Mouse (Mus musculus): ENCODE measurements around the gene Has1.
"Not testable (repeated sequence)": the region's sequence is repeated elsewhere in the genome, so short reads cannot be mapped to it uniquely, and the experiment has no call there.

Has1 gene

DNA sequence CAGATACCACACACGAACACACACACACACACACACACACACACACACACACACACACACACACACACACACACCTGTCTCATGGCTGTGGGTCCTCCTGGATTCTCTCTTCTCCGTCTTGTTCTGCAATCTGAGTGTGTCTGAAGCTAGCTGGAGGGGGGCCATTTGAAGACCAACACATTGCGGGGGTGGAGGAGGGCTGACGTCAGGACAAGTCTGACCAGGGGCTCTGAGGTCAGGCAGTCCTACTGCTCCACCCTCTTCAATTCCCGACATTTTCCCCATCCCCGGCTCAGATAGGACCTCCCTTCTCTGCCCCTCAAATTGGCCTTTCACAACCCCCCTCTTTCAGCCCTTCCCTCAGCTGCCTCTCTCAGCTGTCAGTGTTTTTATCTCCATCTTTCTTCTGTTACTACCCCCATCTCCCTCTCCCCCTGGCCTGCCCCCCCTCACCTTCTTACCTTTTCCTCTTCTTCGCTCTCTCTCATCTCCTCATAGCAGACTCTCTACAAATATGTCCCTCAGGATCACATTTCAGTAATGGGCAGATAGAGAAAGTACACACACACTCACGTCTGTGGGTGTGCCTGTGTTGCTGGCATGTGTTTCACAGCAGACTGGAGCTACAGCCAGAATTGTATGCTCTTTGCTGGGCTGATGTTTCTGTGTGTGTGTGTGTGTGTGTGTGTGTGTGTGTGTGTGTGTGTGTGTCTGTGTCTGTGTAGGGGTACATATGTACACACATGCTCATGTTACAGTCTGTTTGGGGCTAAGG lies at the start of gene Has1:
Has1 (minus strand) TSS at position 142 of the 775 bp plus-strand sequence.
- DNase-seq (ENCODE audit: low spot score) = no peak

DNA sequence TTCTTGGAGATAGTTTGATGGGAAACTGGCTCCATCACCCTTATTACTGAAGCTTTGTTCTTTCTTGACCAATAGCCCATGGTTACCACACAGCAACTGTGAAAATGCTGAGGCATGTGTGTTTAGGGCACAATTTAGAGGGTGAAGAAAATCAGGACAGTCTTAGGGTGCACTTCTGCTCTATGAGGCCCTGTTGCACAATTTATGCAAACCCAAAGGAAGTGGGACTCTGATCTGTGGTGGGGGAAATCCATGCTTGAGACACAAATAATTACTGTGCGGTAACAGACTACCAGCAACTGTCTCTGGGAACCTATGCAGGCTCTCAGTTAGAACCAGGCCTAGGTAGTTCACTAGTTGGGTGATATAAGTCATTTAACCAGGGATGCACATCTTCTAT lies 45.8 kb upstream of the Has1 start:
- DNase-seq (ENCODE audit: low spot score) = no peak

DNA sequence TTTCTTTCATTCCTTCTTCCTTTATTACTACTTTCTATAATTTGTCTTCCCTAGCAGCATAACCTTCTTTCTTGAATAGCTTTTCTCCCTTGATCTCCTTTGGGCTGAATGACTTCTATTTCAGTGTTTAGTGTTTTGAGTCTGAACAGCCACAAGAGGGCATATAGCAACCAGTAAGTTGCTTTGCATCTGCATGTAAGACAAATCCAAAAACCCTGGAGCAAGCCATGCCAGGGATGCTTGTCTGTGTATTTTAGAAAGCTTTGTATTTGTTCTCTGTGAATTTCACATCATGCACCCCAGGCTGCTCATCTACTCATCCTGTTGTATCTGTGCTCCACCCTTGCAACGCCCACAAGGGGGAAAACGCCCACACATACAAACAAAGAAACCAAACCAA lies 44.3 kb upstream of the Has1 start:
- DNase-seq (ENCODE audit: low spot score) = no peak

DNA sequence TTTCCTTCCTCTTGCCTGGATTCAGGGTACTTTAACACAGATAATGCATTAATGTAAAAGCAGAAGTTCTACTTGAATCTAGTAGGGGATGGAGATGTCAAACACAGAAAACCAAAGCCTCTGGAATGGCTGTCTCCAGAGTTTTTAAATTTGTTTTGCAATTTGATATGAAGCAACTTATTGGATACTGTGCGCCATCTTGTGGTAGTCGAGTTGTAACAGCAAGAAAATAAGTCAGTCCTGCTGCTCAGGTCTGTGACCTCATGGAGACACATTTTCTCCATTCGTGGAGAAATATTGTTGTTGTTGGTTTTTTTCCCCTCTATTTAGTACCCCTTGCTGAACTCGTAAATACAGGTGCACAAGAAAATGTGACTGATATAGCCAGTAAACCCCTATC lies 41.0 kb upstream of the Has1 start:
- peak; percentile 44 for DNase-seq (ENCODE audit: low spot score)

DNA sequence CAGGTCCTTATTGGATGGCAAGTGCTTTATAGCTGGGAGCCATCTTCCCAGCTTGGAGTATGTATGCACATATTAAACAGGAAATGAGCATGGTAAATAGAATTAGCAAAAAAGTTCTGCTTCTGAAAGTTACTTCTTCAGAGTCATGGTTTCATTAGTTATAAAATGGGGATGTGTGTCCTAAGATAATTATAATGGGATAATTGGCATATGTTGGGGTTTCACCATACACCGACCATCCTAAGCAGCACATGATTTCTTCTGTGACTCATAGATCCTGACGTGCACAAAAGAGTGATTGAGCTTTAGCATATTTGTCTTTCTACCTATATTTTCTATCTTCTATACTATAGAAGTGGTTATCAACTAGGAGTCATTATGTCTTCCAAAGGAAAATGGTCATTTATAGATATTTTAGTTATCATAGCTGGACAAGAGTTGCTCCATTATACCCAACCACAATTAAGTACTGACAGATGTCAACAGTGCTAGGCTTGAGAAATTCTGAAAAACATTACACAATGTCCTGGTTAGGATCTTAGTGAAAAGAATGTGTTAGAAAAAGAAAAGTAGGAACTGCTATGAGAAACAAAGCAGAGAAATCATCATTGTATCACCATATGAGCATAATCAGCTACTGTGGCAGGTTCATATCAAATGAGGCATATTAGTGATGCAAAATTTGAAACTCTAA lies 34.9 kb upstream of the Has1 start:
- DNase-seq (ENCODE audit: low spot score) = no peak

DNA sequence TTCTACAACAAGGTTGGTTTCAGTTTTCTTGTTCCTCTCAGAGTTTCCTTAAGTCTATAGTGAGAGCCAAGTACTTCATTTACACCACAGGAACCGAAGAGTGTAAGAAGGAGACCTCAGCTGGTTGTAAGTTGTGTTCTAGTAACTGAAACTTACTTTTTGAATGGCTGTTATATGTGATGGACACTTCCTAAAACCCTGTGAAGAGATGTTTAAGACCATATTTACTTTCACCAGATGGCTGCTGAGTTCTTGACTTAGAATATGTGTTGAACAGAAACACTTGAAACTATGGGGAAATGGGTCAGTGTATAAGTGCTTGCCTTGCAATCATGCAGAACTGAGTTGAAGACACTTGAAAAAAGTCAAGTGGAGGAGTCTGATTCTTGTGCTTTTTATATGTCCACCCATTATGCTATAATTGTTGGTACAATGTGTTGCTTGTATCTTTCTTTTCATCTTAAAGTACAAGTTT lies 32.8 kb upstream of the Has1 start, which contains the start of the genes Fpr2 and Fpr3:
Fpr2 (plus strand) TSS at position 51 of the 475 bp plus-strand sequence.
Fpr3 (plus strand) TSS at position 79 of the 475 bp plus-strand sequence.
- no peak for DNase-seq (ENCODE audit: low spot score)

DNA sequence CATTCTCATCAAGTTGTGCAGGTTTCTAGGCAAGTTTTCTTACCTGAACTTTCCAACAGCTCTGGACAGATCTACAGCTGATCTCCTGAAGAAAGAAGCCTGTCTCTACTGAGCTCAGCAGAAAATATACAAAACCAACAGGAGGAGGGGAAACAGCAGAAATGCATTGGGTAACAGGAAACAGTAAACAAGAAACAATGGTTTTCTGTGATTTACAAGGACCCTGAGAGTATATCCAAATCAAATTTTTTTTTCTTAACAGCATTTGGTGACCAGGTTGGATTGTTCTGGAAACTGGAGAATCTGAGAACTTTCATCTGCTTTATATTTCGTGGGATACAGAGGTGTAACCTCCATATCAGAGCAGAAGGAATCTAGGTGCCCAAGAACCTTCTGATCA lies 28.8 kb upstream of the Has1 start, which contains the start of gene Fpr1:
Fpr1 (minus strand) TSS at position 101 of the 400 bp plus-strand sequence.
- no peak for DNase-seq (ENCODE audit: low spot score)

DNA sequence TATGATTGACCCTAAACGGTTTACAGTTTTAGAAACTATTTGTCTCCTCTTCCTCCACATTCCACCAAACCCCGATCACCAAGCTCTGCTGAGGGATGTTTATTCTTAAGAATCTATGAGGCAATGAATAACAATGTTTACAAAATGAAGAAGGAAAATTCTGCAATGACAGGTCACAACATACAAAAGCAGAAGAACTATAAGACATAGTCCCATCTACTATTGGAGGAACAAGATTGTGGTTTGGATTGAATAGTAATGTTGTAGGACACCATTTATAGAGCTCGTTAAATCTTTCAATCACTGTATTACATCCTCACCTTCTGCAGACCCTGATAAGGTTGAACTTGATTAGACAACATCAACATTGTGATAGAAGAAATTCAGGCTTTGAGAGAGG lies 27.7 kb upstream of the Has1 start:
- DNase-seq (ENCODE audit: low spot score) = no peak

DNA sequence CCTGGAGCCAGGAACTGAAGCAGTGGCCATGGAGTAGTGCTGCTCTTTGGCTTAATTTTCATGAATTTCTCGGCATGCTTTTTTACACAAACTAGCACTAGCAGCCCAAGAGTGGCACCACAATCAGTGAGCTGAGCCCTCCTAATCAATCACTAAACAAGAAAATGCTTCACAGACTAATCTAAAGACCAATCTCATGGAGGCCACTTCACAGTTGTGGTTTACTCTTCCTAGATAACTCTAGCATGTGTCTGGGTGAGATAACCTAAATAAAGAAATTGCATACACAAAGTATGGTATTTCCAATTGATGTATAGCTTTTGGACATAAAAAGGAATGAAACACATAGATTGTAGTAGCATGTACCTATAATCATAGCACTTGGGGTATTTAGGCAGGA lies 24.3 kb upstream of the Has1 start:
- DNase-seq (ENCODE audit: low spot score) = no peak

DNA sequence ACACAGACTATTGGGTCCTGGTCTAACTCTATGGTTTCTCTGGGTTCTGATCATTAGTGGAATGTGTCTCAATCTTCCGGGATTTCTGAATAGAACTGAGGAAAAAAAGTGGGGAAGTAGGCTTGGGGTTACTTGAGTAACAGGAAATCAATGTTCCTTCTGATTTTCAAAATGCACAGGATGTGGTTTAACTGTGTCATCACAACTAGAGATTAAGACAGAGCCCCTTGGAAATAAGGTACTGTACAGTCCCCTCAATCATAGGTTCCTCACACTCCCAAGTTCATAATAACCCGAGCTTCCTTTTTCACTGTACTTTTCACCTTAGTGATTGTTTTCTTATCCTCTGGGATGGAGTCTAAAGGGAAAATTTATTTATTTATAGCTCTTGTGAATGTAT lies 16.7 kb upstream of the Has1 start:
- no peak for DNase-seq (ENCODE audit: low spot score)

DNA sequence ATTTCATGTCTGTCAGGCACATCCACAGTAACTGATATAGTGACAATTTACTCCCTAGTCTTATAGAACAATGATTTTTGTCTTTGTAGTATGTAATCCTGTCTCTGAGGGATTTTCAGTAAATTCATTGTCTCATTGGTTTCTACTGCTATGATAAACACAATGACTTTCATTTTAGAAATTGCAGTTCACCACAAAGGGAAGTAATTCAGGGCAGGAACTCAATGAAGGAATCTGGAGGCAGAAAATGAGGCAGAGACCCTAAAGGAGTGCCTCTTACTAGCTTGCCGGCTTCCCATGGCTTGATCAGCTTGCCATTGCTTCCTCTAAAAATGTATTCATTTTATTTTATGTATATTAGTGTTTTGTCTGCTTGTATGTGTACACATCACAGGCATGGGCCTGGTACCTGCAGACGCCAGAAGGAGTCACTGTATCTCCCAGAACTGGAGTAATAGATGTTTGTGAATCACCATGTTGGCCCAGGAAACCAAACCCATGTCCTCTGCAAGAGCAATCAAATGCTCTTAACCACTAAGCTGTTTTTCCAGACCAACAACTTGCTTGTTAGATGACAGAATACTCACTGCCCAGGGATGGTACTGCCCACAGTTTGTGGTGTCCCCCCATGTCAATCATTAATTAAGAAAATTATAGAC lies 16.0 kb upstream of the Has1 start:
- no peak for DNase-seq (ENCODE audit: low spot score)

DNA sequence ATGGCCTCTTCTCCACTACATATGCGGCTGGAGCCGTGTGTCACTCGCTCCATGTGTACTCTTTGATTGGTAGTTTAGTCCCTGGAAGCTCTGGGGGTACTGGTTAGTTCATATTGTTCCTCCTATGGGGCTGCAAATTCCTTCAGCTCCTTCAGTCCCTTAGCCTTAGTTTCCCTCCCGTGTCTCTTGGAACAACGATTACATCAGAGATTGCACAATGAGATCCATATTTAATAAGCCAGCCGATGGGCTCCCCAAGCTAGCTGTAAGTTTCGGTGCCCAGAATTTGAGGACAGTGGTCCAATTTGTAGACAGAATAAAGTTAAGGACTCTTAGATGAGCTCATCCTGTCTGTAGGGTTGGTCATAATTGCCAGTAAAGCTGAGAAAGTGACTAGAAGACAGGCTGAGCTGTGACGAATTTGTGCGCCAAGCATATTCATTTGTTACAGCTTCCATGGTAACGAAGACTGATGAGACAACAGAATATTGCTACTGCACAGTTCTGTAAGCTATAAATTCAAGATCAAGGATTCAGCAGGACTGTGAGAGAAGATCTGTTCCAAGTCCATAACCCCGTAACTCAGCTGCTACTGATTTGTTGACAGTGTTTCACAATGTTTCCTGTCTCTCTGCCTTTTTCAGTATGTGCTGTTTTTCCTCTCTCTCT lies 11.9 kb upstream of the Has1 start:
- peak; percentile 9 for DNase-seq (ENCODE audit: low spot score)

DNA sequence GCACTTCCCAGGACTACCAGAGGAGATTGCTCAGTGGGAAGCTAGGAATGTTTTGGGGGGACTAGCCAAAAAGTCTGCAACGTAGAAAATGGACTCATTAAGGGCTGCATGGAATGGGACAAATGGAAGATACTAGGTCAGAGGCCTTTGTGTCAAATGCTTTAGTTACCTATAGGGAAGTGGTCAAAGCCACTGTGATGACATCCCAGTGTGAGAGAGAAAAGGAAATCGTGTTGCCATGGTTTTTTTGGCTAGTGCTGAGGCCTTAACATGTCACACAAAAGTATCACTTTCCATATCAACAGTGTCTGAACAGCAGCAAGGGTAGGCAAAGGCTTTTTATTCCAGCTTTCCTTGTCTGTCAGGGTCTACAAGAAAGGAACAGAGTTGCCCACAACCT lies 10.2 kb upstream of the Has1 start:
- DNase-seq (ENCODE audit: low spot score) = no peak

DNA sequence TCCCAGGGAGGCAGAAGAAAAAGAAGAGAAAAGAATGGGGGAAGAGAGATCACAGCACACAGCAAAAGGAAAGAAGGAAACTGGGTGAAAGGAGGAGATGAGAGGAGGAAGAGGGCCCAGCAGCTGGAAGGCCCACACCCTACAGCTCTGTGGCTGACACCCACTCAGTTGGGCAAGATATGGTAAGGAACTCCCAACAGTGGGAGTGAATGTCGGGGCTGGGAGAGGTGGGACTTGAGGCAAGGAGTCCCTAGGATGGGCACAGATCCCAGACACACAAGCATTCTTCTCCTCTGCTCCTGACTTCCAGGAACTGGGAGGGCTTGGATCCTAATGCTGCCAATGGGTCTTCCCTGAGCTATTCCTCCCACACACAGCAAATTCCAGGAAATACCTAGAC lies 7.4 kb upstream of the Has1 start:
- no peak for DNase-seq (ENCODE audit: low spot score)

DNA sequence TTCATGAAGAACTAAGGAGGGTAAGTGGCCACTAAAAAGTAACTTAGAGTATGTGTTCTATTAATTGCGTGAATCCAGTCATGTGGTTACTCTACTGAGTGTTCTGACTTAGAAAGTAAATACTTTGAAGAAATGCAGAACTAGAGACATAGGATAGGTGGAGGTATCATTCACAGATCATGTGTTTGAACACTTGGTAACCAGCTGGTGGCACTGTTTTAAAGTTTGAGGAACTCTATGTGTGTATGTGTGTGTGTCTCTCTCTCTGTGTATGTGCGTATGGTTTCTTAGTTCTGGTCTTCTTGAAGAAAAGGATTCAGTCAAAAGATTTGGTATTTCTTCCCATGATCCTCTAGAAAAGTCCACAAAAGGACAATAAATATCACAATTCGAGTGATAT lies 5.1 kb upstream of the Has1 start:
- DNase-seq (ENCODE audit: low spot score) = no peak

DNA sequence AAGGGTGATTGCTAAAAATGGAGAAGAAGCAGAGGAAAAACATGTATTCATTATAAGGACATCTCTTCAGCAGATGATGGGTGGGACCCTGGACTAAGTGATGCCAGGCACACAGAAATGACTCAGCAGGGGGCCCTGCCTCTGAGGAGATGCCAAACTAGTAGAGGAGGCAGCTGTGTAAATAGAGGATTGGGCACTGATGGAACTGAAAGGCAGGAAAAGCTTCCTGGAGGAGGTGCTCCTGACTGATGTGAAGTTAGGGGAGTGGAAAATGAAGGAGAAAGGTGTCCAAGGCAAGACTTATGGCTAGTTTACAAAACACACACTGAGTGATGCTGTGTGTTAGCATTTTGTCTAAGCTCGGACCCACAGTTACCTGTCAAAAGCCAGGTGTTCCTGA lies 2.4 kb upstream of the Has1 start:
- DNase-seq (ENCODE audit: low spot score) = no peak

DNA sequence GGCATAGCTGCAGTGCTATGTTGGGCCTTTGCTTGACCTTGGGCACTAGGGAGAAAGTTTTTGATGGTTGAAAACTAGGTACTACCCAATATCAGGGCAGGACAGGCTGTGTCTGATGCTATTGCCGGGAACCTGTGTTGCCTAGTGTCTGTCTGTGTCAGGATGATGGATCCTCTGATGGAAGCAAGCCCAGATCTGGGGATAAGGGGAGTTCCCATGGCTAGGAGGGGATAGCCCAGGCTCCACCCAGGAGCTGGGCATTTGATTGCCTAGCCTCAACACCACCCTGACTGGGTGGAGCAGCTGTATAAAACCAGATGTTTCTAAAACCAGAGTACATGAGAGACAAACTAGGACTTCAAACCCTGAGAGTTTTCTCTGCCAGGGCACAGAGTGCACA lies 1.6 kb upstream of the Has1 start:
- no peak for DNase-seq (ENCODE audit: low spot score)

DNA sequence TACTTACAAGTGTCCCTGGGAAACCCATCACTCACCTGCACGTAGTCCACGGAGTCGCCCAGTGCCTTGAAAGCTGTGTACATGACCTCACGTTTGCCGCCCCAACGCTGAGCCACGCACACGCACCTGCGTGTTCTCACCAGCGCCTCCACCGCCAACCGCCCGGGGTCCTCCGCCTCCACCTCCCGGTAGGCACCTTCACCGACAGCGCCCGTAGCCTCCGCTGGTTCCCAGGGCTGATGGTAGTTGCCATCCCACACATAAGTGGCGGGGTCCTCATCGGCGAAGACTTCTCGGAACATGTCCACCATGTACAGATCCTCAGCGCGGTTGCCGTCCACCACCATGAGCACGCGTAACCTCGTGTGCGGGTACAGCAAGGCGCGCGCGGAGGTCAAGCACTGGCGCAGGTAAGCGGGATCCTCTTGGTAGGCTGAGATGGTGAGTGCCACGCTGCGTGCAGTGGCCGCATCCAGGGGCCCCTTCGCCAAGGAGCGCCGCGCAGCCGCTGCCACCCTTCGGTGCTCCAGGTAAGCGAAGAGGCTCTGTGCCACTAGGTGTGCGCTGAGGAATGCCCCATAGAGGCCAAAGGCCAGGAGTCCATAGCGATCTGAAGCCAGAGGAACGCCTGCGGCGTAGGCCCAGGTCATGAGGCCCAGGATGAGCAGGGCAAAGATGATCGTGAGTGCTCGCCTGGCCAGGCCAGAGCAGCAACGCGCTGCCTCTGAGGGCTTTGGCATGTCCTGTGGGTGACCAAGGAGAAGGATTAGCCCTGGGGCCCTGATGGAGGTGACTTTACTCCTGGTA lies 4.9 kb downstream of the Has1 start:
- no peak for DNase-seq (ENCODE audit: low spot score)

DNA sequence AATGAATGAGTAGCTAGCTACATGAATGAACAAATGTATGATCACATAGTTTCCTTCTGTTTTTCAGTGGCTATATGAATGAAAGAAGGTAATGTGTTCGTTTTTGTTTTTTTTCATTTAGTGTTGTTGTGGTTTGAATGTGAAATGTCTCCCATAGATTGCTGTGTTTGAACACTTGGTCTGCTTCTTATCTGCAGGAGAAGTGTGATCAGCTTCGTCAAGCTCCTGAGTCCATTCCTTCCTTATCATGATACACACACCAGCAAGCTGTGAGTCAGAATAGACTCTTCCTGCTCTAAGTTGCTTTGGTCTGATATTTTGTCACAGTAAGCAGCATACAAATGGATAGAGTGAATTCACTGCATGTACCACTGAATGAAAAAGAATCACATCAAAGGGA lies 6.0 kb downstream of the Has1 start:
- DNase-seq (ENCODE audit: low spot score) = no peak

DNA sequence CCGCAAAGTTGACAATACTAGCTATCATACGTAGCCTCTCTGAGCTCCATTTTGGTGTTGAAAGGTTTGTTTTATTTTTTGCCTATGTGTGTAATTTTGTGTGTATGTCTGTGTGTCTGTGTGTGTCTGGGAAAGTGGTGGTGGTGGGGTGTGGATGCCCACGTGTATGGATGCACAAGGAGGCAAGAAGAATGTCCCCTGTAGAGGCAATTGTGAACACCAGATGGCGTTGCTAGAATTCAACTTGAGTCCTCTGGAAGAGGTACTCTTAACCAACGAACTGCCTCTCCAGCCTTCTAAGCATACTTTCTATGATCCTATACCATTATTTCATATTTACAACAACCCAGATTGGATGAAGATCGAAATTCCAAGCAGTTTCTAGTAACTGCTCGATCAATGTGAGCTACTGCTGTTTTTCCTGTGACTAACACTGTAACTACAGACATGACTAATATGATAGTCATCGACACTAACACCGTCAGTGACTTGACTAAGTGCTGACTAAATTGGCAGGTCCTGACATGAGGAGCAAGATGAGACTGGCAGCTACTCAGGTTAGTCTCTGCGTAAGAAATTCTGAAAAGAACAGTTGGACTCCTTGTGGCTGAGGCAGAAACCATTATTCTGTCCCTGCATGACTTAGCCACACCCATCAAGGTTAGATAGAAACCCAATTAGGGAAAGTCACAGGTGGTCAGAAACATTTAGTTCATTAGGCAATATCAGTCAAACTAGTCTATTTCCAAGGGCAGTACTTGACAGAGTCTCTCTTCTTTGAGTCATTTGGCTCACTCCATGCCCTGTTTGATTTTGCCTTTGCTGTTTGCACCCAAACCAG lies 9.6 kb downstream of the Has1 start:
- peak; percentile 43 for DNase-seq (ENCODE audit: low spot score)

DNA sequence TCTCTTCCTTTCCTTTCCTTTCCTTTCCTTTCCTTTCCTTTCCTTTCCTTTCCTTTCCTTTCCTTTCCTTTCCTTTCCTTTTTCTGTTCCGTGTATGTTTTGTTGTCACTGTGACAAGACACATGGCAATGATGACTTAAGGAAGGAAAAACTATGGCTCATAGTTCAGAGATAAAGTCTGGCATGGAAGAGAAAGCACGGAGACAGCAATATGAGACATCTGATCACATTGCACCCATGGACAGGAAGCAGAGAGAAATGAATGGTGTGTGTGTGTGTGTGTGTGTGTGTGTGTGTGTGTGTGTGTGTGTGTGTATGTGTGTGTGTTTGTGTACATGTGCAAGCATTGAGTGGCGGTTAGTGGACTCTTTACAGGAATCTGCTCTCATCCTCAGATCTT lies 10.4 kb downstream of the Has1 start:
- DNase-seq (ENCODE audit: low spot score) = not testable (repeated sequence)
